Mouse (Mus musculus) megakaryocyte, embryonic 14.5 days (primary cell): ENCODE results near the gene Mob3b. TPM values are rescaled to one million over a fixed set of nuclear protein-coding genes. Genes with fewer than 3 reads are reported as not detected.

Experiments
- H3K27me3 ChIP-seq: replicated peaks from 2 replicates; pipeline ENCODE3; 2012; ENCODE audit warnings: inconsistent platforms
- H3K36me3 ChIP-seq: replicated peaks from 2 replicates; pipeline ENCODE3; 2012; ENCODE audit warnings: low read length, inconsistent platforms, mixed read lengths
- H3K4me1 ChIP-seq: 2 replicates; pipeline ENCODE4 v1.6.1; 2012; ENCODE audit warnings: inconsistent platforms
- H3K4me3 ChIP-seq: replicated peaks from 2 replicates; pipeline ENCODE3; 2012; ENCODE audit warnings: moderate library complexity, mild to moderate bottlenecking, inconsistent platforms
- H3K9me3 ChIP-seq: 2 replicates; pipeline ENCODE4 v1.6.1; 2012; ENCODE audit warnings: inconsistent platforms
- FLI1 ChIP-seq: IDR thresholded peaks from 2 replicates; pipeline ENCODE4 v1.6.1; 2012; ENCODE audit warnings: low read length, inconsistent platforms, mixed read lengths
- GATA1 ChIP-seq: IDR thresholded peaks from 3 replicates; pipeline ENCODE4 v1.6.1; 2012; ENCODE audit warnings: mixed read lengths, low read length, inconsistent platforms, borderline replicate concordance
- polyA plus RNA-seq: library from polyadenylated mRNA; stranded (reverse); fragments of >175 nt; gene quantifications from 2 replicates; pipeline ENCODE4 v1.2.3, GENCODE M21; 2012; ENCODE audit warnings: low replicate concordance; ENCODE audit not compliant: insufficient read depth

The Mob3b gene
- polyA plus RNA-seq, 1 experiment = 0.34 TPM

DNA sequence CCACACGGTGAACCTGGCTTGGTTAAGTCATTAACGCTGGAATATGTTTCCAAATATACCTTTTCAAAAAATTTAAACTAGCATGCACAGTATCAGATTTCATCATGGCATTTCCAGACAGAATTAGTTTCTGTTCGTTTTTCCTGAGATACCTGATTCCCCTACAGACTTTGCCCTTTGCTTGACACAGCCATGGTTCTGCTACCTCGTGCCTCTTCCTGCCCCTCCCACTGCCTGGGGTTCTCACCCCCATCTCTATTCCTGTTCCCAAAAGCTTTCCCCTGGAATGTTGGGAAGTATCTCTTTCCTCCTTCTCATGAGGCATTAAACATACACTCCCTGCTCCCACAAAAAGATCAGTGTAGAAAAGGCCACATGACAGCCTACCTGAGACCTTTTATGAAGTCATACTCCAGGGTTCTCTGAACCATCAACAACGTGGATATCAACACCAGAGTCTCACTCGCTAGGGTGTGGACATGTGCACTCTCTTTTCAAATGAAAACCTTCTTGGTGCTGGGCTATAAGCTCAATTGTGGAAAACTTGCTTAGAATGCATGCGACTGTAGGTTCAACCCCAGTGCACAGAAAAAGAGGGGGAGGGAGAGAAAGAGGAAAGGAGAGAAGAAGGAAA is 71.1 kb downstream of the Mob3b start:
- H3K4me3 ChIP-seq = no peak overlapping the region
- TF ChIP-seq GATA1 = no peak
- TF ChIP-seq FLI1 = no peak
- no peaks in the 10 kb centered on the region for H3K27me3 ChIP-seq
- H3K36me3 ChIP-seq = no peaks in the 10 kb centered on the region
- peaks cover 5% of the 10 kb centered on the region for H3K9me3 ChIP-seq
- H3K4me1 ChIP-seq = no peaks in the 10 kb centered on the region

- H3K4me1 ChIP-seq = peaks cover 6% of the 10 kb centered on the region; the same call in 1 of the 2 replicates
- H3K36me3 ChIP-seq = no peaks in the 10 kb centered on the region
- H3K4me3 ChIP-seq = no peak overlapping the region
- H3K9me3 ChIP-seq = peaks cover 3% of the 10 kb centered on the region
- no peaks in the 10 kb centered on the region for H3K27me3 ChIP-seq
- TF ChIP-seq FLI1 = no peak
- TF ChIP-seq GATA1 = no peak
Observed at GRCm38 (mm10) chr4:35084060-35084459, 73.2 kb downstream of the Mob3b start.

GRCm38 (mm10) chr4:35082476-35083114 is 74.7 kb downstream of the Mob3b start:
- no peak overlapping the region for H3K4me3 ChIP-seq
- H3K4me1 ChIP-seq = peaks cover 6% of the 10 kb centered on the region; the same call in 1 of the 2 replicates
- peaks cover 9% of the 10 kb centered on the region for H3K9me3 ChIP-seq
- no peaks in the 10 kb centered on the region for H3K27me3 ChIP-seq
- TF ChIP-seq GATA1 (no peak), FLI1 (no peak)
- no peaks in the 10 kb centered on the region for H3K36me3 ChIP-seq

DNA sequence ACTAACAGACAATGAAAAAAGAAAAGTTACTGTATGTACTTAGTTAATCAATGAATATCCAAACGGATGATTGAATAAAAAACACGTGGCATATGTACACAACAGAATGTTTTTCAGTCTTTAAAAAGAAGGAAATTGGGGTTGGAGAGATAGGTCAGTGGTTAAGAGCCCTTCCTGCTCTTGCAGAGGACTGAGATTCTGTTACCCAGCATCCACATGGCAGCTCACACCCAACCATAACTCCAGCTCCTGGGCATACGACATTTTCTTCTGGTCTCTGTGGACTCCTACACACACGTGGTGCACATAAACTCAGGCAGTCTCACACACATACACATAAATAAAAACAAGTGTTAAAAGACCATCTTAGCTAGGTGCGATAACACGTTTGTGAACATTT is 77.0 kb downstream of the Mob3b start:
- Histone ChIP-seq H3K4me3 (no peak overlapping the region), H3K36me3 (no peaks in the 10 kb centered on the region), H3K27me3 (no peaks in the 10 kb centered on the region), H3K9me3 (peaks cover 9% of the 10 kb centered on the region), H3K4me1 (peaks cover 6% of the 10 kb centered on the region; the same call in 1 of the 2 replicates)
- TF ChIP-seq FLI1 (no peak), GATA1 (no peak)

DNA sequence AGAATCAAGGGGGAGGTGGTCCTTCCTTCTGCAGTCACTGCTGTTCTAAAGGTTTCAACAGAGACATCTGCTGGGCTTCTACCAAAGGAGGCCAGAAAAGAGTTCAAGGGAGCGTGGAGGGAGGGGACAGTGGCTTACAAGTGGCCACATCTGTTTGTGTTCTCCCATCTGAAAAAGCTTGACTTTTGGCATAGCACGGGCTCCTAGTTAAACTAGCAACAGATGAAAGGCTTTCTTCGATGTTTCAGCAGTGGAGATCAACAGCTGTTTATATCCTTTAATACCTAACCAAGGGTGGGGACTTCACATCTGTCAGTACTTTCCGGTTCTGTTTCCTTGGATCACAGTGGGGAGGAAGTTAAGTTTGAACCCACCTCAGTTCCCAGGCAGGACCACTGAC is 88.5 kb downstream of the Mob3b start:
- Histone ChIP-seq H3K4me1 (no peaks in the 10 kb centered on the region), H3K4me3 (no peak overlapping the region), H3K36me3 (no peaks in the 10 kb centered on the region), H3K27me3 (no peaks in the 10 kb centered on the region), H3K9me3 (no peaks in the 10 kb centered on the region)
- TF ChIP-seq GATA1 (no peak), FLI1 (no peak)

DNA sequence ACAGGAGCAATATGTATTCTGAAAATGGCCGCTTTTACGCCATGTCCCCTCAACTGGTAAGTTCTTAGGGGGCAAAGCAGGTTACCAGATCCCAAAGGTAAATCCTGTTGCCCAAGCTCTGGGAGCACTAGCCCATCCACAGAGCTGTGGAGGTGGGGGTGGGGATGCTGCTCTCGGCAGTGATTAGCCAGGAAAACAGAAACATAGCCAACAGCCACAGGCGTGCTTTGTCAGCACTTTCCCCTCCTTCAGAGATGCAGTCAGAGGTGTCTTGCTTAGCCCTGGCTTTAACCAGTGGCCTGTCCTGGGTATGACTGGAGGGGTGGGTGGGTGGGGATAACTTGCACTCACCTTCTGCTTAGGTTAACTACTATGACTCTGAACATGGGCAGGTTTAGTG is 91.1 kb downstream of the Mob3b start:
- no peaks in the 10 kb centered on the region for H3K4me1 ChIP-seq

DNA sequence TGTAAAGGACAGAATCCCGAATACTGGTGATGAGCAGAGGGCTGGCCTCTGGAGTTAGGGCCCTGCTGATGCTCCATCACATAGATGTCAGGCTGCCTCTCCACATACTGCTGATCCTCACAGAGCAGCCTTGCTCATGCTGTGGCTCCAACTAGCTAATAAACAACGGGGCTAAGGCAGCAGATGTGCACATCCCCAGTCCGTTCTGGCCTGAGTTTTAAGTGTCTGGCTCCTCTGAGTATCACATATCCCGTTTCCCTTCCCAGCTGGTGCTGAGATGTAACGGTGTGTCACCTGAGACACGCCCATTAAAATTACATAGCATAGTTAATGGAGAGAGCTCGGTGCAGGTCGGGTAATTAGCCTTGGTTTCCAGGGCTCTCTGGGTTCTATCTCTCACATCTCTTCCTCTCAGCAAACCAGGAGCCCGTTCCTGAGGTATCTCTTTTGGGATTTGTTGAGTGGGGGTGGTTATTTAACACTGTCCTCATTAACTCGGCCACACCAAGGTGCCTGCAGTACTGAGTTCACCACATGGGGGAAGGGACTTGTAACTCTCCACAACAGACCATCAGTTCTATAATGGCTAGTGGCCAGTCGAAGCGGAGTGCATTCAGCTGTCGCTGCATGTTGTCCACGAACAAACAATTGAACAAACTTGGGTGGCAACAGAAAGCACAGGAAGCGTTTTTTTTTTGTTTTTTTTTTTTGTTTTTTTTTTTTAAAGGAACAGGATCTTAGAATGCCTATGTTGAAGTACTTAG is 92.0 kb downstream of the Mob3b start:
- no peak for TF ChIP-seq FLI1
- no peak for TF ChIP-seq GATA1
- peak overlapping the region; percentile 21 for H3K4me3 ChIP-seq
- H3K27me3 ChIP-seq = no peaks in the 10 kb centered on the region
- H3K36me3 ChIP-seq = no peaks in the 10 kb centered on the region
- H3K4me1 ChIP-seq = no peaks in the 10 kb centered on the region
- H3K9me3 ChIP-seq = no peaks in the 10 kb centered on the region

More for the DNA sequence above, 91.1 kb downstream of the Mob3b start:
- Histone ChIP-seq H3K36me3 (no peaks in the 10 kb centered on the region), H3K27me3 (no peaks in the 10 kb centered on the region), H3K9me3 (no peaks in the 10 kb centered on the region), H3K4me3 (no peak overlapping the region)
- TF ChIP-seq FLI1 = no peak
- TF ChIP-seq GATA1 = no peak

DNA sequence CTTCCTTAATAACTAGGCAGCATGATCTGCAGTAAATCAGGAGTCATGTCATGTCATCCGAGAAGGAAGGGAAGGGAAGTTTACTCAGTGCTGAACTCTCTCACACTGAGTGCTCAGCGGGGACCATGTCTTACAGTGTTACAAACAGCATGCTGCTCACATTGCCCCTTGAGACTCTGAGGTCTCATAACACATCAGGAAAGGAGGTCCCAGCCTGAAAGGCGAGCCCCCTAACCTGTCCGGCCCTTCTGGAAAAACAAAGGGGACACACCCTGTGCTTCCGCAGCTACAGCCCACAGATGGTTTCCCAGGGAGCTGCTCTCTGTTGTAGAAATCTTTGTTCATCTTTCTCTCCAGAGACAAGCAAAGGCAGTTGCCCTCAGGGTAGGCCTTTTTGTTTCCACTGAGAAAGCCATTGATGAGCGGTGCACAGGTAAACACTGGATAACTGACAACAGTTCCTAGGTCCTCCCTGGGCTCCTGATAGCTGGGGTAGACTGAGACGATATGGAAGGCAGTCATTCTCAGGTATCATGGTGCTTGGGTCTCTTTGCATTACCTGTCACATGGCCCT is 94.1 kb downstream of the Mob3b start:
- TF ChIP-seq FLI1 = no peak
- TF ChIP-seq GATA1 = no peak
- Histone ChIP-seq H3K27me3 (no peaks in the 10 kb centered on the region), H3K4me1 (no peaks in the 10 kb centered on the region), H3K4me3 (no peak overlapping the region), H3K36me3 (no peaks in the 10 kb centered on the region), H3K9me3 (peaks cover 4% of the 10 kb centered on the region; the same call in 1 of the 2 replicates)

DNA sequence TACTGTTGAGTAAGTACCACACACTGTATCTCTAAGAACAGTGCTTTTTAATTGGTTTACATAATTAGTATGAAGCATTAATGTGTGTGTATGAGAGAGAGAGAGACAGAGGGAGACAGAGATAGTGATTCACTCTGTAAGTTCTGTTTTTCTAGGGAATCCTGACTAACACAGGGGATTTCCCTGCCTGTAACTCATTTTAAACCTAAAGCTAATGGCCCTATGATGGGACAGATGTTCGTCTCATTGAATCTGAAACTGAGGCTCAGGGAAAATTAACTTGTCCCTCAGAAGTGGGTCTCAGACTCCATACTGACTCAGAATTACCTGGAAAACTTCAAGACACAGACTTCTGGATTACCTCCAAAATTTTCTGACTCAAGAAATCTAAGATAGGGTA is 96.3 kb downstream of the Mob3b start:
- no peak for TF ChIP-seq FLI1
- TF ChIP-seq GATA1 = no peak
- Histone ChIP-seq H3K36me3 (no peaks in the 10 kb centered on the region), H3K4me3 (no peak overlapping the region), H3K27me3 (no peaks in the 10 kb centered on the region), H3K4me1 (no peaks in the 10 kb centered on the region), H3K9me3 (peaks cover 22% of the 10 kb centered on the region)
